In genomic region chr10:78095954-78096931, GRCm38 (mm10) we compare ENCODE assay signal across 12 mouse cellular contexts. TPM values are rescaled to one million over a fixed set of nuclear protein-coding genes. Genes with fewer than 3 reads are reported as not detected.
DNase-seq lines count a peak whose midpoint lies in the region; ATAC-seq and TF ChIP-seq lines count a peak whose summit lies in the region.
"Had no signal": no experiment of that assay in that cellular context is flagged by ENCODE, and none has a peak within 500 bp of the region (broad histone marks: within the 10 kb centered on the region; RNA-seq: fewer than 3 reads in every experiment).

No protein-coding gene starts in this region.

- no peaks in the 10 kb centered on the region; the same call in 1 of the 2 replicates for H3K9me3 ChIP-seq in kidney, embryonic 15.5 days (replicated peaks)
- H3K9me3 ChIP-seq: forebrain, embryonic 15.5 days; midbrain, embryonic 10.5 days had no signal

- H3K27me3 ChIP-seq in kidney, adult 2 months (replicated peaks; ENCODE audit: control insufficient read depth, insufficient read depth, low read length) = no peaks in the 10 kb centered on the region
- no peaks in the 10 kb centered on the region for H3K27me3 ChIP-seq in kidney, embryonic 15.5 days
- H3K27me3 ChIP-seq: forebrain, embryonic 15.5 days had no signal

- no peak overlapping the region for H3K4me3 ChIP-seq in kidney, adult 2 months (ENCODE audit: insufficient read depth, low read depth, low read length)
- no peak overlapping the region for H3K4me3 ChIP-seq in kidney, embryonic 15.5 days (replicated peaks)
- H3K4me3 ChIP-seq: forebrain, embryonic 15.5 days; midbrain, embryonic 10.5 days had no signal

- peaks cover 3% of the 10 kb centered on the region; the same call in 1 of the 2 replicates for H3K4me1 ChIP-seq in kidney, adult 2 months (ENCODE audit: control insufficient read depth, insufficient read depth, low read length)
- H3K4me1 ChIP-seq in kidney, embryonic 15.5 days = peaks cover 13% of the 10 kb centered on the region

- H3K4me2 ChIP-seq in kidney, embryonic 15.5 days = no peak overlapping the region
- H3K4me2 ChIP-seq: forebrain, embryonic 15.5 days had no signal

- 62% methylated on average over 5 of the region's 5 CpGs for WGBS in kidney, adult 2 months
- 87% methylated on average over 5 of the region's 5 CpGs for WGBS in kidney, embryonic 15.5 days

- ATAC-seq in kidney, embryonic 15.5 days (replicated peaks; ENCODE audit: low FRiP score) = no peak
- ATAC-seq in granulocyte monocyte progenitor cell, adult 5-6 weeks (replicated peaks; ENCODE audit: poor library complexity, severe bottlenecking) = peak; percentile 83
- no peak for ATAC-seq in inflammation-experienced regulatory T-cells, adult 6 months
- ATAC-seq: forebrain, embryonic 15.5 days had no signal

- no peaks in the 10 kb centered on the region for H3K36me3 ChIP-seq in kidney, adult 2 months (ENCODE audit: control insufficient read depth, insufficient read depth, low read length)
- H3K36me3 ChIP-seq in kidney, embryonic 15.5 days = no peaks in the 10 kb centered on the region
- H3K36me3 ChIP-seq: forebrain, embryonic 15.5 days; midbrain, embryonic 10.5 days had no signal

- peak overlapping the region; percentile 42 for H3K27ac ChIP-seq in kidney, adult 2 months (ENCODE audit: insufficient read depth, low read depth, low read length)
- no peak overlapping the region for H3K27ac ChIP-seq in kidney, embryonic 15.5 days
- H3K27ac ChIP-seq: forebrain, embryonic 15.5 days; kidney, postnatal 0 days; midbrain, embryonic 10.5 days had no signal

- peak; percentile 71 for DNase-seq in kidney, adult 2 months
- peak; percentile 61 for DNase-seq in adrenal gland, postnatal 10 days
- peak; percentile 27 to 45 for DNase-seq in monocyte, adult 2 months (ENCODE audit: low read depth in 1 of 2, low spot score in 2 of 2)
- no peak for DNase-seq in cerebellum, postnatal 4 days (ENCODE audit: low spot score in 2 of 2)
- DNase-seq: right cerebral cortex, postnatal 4 days had no signal

- TF ChIP-seq CTCF in kidney, adult 2 months (conservative IDR thresholded peaks at IDR 0.05; ENCODE audit: insufficient read depth, insufficient read length, low read depth, low read length) = no peak

- H3K9ac ChIP-seq in kidney, embryonic 15.5 days = no peak overlapping the region
- H3K9ac ChIP-seq: forebrain, embryonic 15.5 days had no signal

- no peak for TF ChIP-seq POLR2A in kidney, adult 2 months (IDR thresholded peaks at IDR 0.05; ENCODE audit: low read depth, low read length)

RNA-seq across cellular contexts. Expression of gene Icosl, which starts 27.1 kb away (rescaled TPM):
- polyA plus RNA-seq in kidney, adult 2 months (2012; rRNA removed) = 13.3 and 19.0 TPM in 2 replicates
- polyA plus RNA-seq in kidney, embryonic 15.5 days (2015; fragmentation: Nextera tagmentation; extraction: Ambion mirVana) = 5.6 and 7.1 TPM in 2 replicates
- 10 to 100 TPM in 1 of 2 experiments, 1 to 10 TPM in 1; 8.6 to 12.6 TPM for total RNA-seq in adrenal gland, postnatal 10 days (2021)
- 7.4 and 8.5 TPM in 2 replicates for total RNA-seq in granulocyte monocyte progenitor cell, adult 5-6 weeks (2014; fragmentation: Nextera tagmentation)
- total RNA-seq in granulocyte monocyte progenitor cell, adult 5-6 weeks (2017) = 0.57 and 2.9 TPM in 2 replicates
- 1 to 10 TPM; 5.8 to 7.8 (median 6.8) TPM for polyA plus RNA-seq in inflammation-experienced regulatory T-cells, adult 6 months (2017; shearing (Covaris generic))

RNA-seq across cellular contexts. Expression of gene Aire, which starts 52.8 kb away (rescaled TPM):
- polyA plus RNA-seq in kidney, adult 2 months (2012; rRNA removed) = 0.23 and 0.41 TPM in 2 replicates
- polyA plus RNA-seq in kidney, embryonic 15.5 days (2015; fragmentation: Nextera tagmentation; extraction: Ambion mirVana) = 1.6 TPM in 2 replicates
- under 1 TPM in 1 of 2 experiments, not detected in 1; 0.12 TPM for total RNA-seq in adrenal gland, postnatal 10 days (2021)
- total RNA-seq in granulocyte monocyte progenitor cell, adult 5-6 weeks (2014; fragmentation: Nextera tagmentation) = 1.0 TPM in 1 of 2 replicates, not detected in the other
- total RNA-seq in granulocyte monocyte progenitor cell, adult 5-6 weeks (2017) = not detected in 2 replicates
- polyA plus RNA-seq in inflammation-experienced regulatory T-cells, adult 6 months (2017; shearing (Covaris generic)) = under 1 TPM in 2 of 3 experiments, not detected in 1; 0.23 to 0.34 TPM

RNA-seq across cellular contexts. Expression of gene Dnmt3l, which starts 54.5 kb away (rescaled TPM):
- polyA plus RNA-seq in kidney, adult 2 months (2012; rRNA removed) = 0.34 and 1.1 TPM in 2 replicates
- polyA plus RNA-seq in kidney, embryonic 15.5 days (2015; fragmentation: Nextera tagmentation; extraction: Ambion mirVana) = 0.68 and 1.1 TPM in 2 replicates
- 1 to 10 TPM; 2.4 to 6.4 TPM for total RNA-seq in adrenal gland, postnatal 10 days (2021)
- 0.45 TPM in 1 of 2 replicates, not detected in the other for total RNA-seq in granulocyte monocyte progenitor cell, adult 5-6 weeks (2014; fragmentation: Nextera tagmentation)
- 0.67 and 1.6 TPM in 2 replicates for total RNA-seq in granulocyte monocyte progenitor cell, adult 5-6 weeks (2017)
- not detected for polyA plus RNA-seq in inflammation-experienced regulatory T-cells, adult 6 months (2017; shearing (Covaris generic))
- polyA plus RNA-seq: forebrain, embryonic 15.5 days; neural tube, embryonic 14.5 days had no signal

Comparison
In these comparisons a context has a peak if more than half of its experiments do, and no peak if none do; other contexts are left out.
1. DNase-seq: peak in kidney, adult 2 months (single experiment), adrenal gland, postnatal 10 days (single experiment) and monocyte, adult 2 months (2 of 2); none in cerebellum, postnatal 4 days (0 of 2).